Mouse (Mus musculus) B cell, adult 62 days (primary cell): ENCODE data around the gene Cdkl3. TPM values are rescaled to one million over a fixed set of nuclear protein-coding genes. Genes with fewer than 3 reads are reported as not detected.

ENCODE experiments used
- total RNA-seq: library from RNA; stranded (reverse); gene quantifications from 4 replicates; pipeline ENCODE4 v1.2.4, GENCODE M21; 2023

Cdkl3 gene
- 5.0 to 8.4 TPM (median 6.0 TPM) in 4 replicates for total RNA-seq

DNA sequence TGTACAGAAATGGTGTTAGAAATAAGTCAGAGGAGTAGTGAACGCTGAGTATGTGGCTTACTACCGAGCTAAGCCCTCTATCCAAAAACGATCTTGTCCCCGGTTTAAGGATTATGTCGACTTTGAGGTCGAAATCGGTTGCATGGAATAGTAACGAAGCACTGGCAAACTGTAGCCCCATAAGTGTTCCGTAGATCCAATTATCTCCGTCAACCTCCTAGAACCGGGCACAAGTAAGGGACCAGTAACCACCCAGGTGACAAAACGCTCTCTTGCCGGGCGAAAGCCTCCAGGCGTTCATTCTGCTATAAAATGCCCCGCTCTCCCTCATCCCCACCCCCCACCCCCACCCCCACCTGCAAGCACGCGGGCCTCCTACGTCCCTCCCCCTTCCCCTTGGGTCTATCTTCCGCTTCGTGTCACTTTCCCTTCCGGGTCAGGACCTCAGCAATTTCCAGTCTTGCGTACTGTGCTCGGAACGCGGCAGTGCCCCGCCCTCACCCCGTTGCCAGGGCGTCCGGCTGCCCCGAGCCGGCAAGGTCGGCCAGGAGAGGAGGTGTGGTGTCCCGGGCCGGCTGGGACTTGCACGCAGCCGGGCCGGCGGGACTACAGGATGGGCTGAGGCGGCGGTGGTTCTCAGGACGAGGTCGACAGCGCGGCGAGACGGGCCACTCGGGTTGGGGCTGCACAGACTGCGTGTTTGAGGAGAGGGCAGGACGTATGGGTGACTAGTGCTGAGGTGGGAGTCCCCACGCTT lies at the start of gene Cdkl3:
Gene Cdkl3, plus strand, starts transcription at position 450 of the 757 bp plus-strand sequence.

DNA sequence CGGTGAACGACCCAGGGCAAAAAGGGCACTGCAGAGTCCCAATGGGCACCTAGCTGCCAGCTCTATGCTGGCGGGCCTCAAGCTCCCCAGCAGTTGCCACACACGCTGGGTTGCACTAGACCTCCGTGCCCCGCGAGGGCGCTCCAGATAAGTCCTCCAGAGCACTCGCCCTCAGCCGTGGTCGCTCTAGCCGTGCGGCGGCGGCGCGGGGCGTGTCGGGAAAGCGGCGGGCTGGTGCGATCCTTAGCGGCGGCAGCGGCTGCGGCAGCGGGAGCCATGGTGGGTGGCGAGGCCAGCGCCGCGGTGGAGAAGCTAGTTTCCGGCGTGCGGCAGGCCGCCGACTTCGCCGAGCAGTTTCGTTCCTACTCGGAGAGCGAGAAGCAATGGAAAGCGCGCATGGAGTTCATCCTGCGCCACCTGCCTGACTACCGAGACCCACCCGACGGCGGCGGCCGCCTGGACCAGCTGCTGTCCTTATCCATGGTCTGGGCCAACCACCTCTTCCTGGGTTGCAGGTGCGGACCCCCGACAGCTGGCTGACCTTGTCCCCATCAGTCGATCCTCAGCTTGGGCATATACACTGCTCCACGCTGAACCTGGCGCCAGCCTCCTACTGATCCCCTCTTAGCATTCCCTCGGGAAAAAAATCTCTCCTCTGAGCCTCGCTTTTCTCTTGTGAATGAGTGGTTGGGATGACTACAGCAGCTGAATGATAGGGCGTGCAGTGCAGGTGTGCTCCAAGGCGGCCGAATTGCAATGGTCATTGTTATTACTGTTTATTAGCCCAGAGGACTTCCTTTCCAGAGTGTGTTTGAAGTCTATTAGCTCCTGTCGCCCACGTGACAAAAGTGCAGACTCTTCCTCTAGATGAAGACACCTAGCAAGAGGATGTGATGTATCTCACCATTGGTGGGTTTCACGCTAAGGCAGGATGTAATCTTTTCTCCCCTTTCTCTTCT lies 36.3 kb upstream of the Cdkl3 start, which contains the start of gene Cdkn2aipnl:
Gene Cdkn2aipnl, plus strand, starts transcription at position 219 of the 959 bp plus-strand sequence.

DNA sequence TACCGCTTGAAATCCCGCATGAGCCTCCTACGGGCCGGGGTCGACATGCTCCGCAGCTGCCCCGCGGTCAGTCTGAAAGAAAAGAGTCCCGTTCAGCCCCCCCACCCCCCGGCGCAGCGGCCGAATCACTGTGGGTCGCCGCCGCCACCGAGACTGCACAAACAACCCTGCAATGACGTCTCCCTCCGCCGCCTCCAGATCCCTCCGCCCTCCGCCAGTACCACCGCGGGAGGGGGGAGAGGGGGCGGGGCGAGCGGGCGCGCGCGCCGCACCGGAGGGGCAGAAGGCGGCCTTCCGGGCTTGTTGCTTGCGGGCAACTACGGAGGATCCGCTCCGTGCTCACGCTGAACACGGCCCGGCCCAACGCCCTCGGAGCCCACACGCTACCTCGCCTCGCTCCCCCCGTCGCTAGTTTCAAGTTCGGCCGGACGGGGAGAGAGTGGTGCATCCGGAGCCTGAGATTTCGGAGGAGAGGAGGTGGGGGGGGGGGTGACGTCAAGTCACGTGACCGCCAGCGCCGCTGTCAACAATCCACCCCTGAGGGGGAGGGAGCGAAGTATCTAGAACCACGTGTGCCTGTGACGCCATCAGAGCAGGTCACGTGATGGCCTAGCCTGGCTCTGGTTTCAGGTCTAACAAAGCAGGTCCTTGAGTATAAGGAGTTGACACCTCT lies 3.6 kb upstream of the Cdkl3 start, which contains the start of gene Ube2b:
Gene Ube2b, minus strand, starts transcription at position 473 of the 673 bp plus-strand sequence.

DNA sequence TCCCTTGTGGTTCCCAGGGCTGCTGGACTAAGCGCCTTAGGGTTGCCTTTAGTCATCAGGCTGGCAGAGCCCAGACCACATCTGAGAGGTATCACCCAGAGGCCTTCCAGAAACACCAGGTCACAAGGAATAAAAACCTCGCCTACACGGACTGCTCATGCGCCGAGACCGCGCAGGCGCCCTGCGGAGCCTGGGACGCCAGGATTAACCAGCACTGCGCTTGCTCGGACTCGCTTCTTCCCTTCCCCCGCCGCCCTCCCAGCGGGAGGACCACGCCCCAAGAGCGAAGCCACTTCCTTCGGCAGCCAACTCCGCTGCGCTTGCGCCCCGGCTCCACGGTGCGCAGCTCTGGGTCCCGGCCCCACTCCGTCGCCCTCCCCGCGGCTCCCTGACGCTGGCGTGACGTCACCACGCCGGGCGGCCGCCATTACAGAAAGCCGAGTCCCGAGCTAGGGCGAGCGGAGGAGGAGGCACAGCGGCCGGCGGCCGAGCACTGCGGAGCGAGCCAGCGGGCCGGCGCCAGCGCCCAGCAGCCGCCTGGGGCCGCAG lies 94.5 kb downstream of the Cdkl3 start, which contains the start of gene Ppp2ca:
Gene Ppp2ca, plus strand, starts transcription at position 284 of the 549 bp plus-strand sequence.

Other genes with a start within 250 kb of the Cdkl3 start
- 97.5 to 103 TPM (median 101 TPM) in 4 replicates for gene Sec24a, start 240.6 kb upstream of the Cdkl3 start, total RNA-seq
- gene Sar1b, start 240.5 kb upstream of the Cdkl3 start, total RNA-seq, result 31.6 to 39.8 TPM (median 35.3 TPM) in 4 replicates
- 73.2 to 75.8 TPM (median 73.8 TPM) in 4 replicates for gene Jade2, start 146.6 kb upstream of the Cdkl3 start, total RNA-seq
- 44.7 to 51.8 TPM (median 48.5 TPM) in 4 replicates for gene Cdkn2aipnl, start 36.6 kb upstream of the Cdkl3 start, total RNA-seq
- gene Ube2b, start 3.5 kb upstream of the Cdkl3 start, total RNA-seq, result 188 to 223 TPM (median 208 TPM) in 4 replicates
- 111 to 123 TPM (median 117 TPM) in 4 replicates for gene Ppp2ca, start 94.5 kb downstream of the Cdkl3 start, total RNA-seq
- gene Olfr1373, start 141.3 kb downstream of the Cdkl3 start, total RNA-seq, result not detected in 4 replicates
- gene Olfr1371, start 209.8 kb downstream of the Cdkl3 start, total RNA-seq, result not detected in 4 replicates
- 128 to 146 TPM (median 146 TPM) in 4 replicates for gene Skp1a, start 227.8 kb downstream of the Cdkl3 start, total RNA-seq